Mouse (Mus musculus): Measurements from ENCODE around the gene Hgd.

The Hgd gene

GRCm38 (mm10) chr16:37654831-37655455, 75.0 kb downstream of the Hgd start:
- Histone ChIP-seq H3K36me3 (ENCODE audit: control insufficient read depth, insufficient read depth, low read length, poor library complexity, severe bottlenecking) (no peaks in the 10 kb centered on the region), H3K27me3 (ENCODE audit: control insufficient read depth, insufficient read depth, low read length, poor library complexity, severe bottlenecking) (no peaks in the 10 kb centered on the region)
- no peak for DNase-seq (ENCODE audit: low read depth, low spot score)

GRCm38 (mm10) chr16:37655756-37656347, 75.9 kb downstream of the Hgd start:
- no peaks in the 10 kb centered on the region for H3K36me3 ChIP-seq (ENCODE audit: control insufficient read depth, insufficient read depth, low read length, poor library complexity, severe bottlenecking)
- H3K27me3 ChIP-seq (ENCODE audit: control insufficient read depth, insufficient read depth, low read length, poor library complexity, severe bottlenecking): no peaks in the 10 kb centered on the region
- no peak for DNase-seq (ENCODE audit: low read depth, low spot score)

- no peak for DNase-seq (ENCODE audit: low read depth, low spot score)
- Histone ChIP-seq H3K36me3 (ENCODE audit: control insufficient read depth, insufficient read depth, low read length, poor library complexity, severe bottlenecking) (no peaks in the 10 kb centered on the region), H3K27me3 (ENCODE audit: control insufficient read depth, insufficient read depth, low read length, poor library complexity, severe bottlenecking) (no peaks in the 10 kb centered on the region)
Measured at GRCm38 (mm10) chr16:37656796-37657195, 76.8 kb downstream of the Hgd start.

- no peak for DNase-seq (ENCODE audit: low read depth, low spot score)
- no peaks in the 10 kb centered on the region for H3K27me3 ChIP-seq (ENCODE audit: control insufficient read depth, insufficient read depth, low read length, poor library complexity, severe bottlenecking)
- no peaks in the 10 kb centered on the region for H3K36me3 ChIP-seq (ENCODE audit: control insufficient read depth, insufficient read depth, low read length, poor library complexity, severe bottlenecking)
Measured at GRCm38 (mm10) chr16:37663643-37664459, 83.9 kb downstream of the Hgd start.

- Histone ChIP-seq H3K27me3 (ENCODE audit: control insufficient read depth, insufficient read depth, low read length, poor library complexity, severe bottlenecking) (no peaks in the 10 kb centered on the region), H3K36me3 (ENCODE audit: control insufficient read depth, insufficient read depth, low read length, poor library complexity, severe bottlenecking) (no peaks in the 10 kb centered on the region)
- no peak for DNase-seq (ENCODE audit: low read depth, low spot score)
Measured at GRCm38 (mm10) chr16:37665394-37665935, 85.5 kb downstream of the Hgd start.

GRCm38 (mm10) chr16:37670666-37671283, 90.8 kb downstream of the Hgd start:
- H3K36me3 ChIP-seq (ENCODE audit: control insufficient read depth, insufficient read depth, low read length, poor library complexity, severe bottlenecking): no peaks in the 10 kb centered on the region
- no peak for DNase-seq (ENCODE audit: low read depth, low spot score)
- H3K27me3 ChIP-seq (ENCODE audit: control insufficient read depth, insufficient read depth, low read length, poor library complexity, severe bottlenecking): no peaks in the 10 kb centered on the region

- no peaks in the 10 kb centered on the region for H3K36me3 ChIP-seq (ENCODE audit: control insufficient read depth, insufficient read depth, low read length, poor library complexity, severe bottlenecking)
- no peaks in the 10 kb centered on the region for H3K27me3 ChIP-seq (ENCODE audit: control insufficient read depth, insufficient read depth, low read length, poor library complexity, severe bottlenecking)
- no peak for DNase-seq (ENCODE audit: low read depth, low spot score)
Measured at GRCm38 (mm10) chr16:37675326-37675725, 95.4 kb downstream of the Hgd start.

- Histone ChIP-seq H3K27me3 (ENCODE audit: control insufficient read depth, insufficient read depth, low read length, poor library complexity, severe bottlenecking) (no peaks in the 10 kb centered on the region), H3K36me3 (ENCODE audit: control insufficient read depth, insufficient read depth, low read length, poor library complexity, severe bottlenecking) (no peaks in the 10 kb centered on the region)
- no peak for DNase-seq (ENCODE audit: low read depth, low spot score)
Measured at GRCm38 (mm10) chr16:37676024-37676676, 96.2 kb downstream of the Hgd start.

GRCm38 (mm10) chr16:37676677-37677072, 96.7 kb downstream of the Hgd start:
- Histone ChIP-seq H3K27me3 (ENCODE audit: control insufficient read depth, insufficient read depth, low read length, poor library complexity, severe bottlenecking) (no peaks in the 10 kb centered on the region), H3K36me3 (ENCODE audit: control insufficient read depth, insufficient read depth, low read length, poor library complexity, severe bottlenecking) (no peaks in the 10 kb centered on the region)
- DNase-seq (ENCODE audit: low read depth, low spot score): no peak

GRCm38 (mm10) chr16:37677586-37677985, 97.6 kb downstream of the Hgd start:
- no peaks in the 10 kb centered on the region for H3K27me3 ChIP-seq (ENCODE audit: control insufficient read depth, insufficient read depth, low read length, poor library complexity, severe bottlenecking)
- no peaks in the 10 kb centered on the region for H3K36me3 ChIP-seq (ENCODE audit: control insufficient read depth, insufficient read depth, low read length, poor library complexity, severe bottlenecking)
- no peak for DNase-seq (ENCODE audit: low read depth, low spot score)

- Histone ChIP-seq H3K36me3 (ENCODE audit: control insufficient read depth, insufficient read depth, low read length, poor library complexity, severe bottlenecking) (no peaks in the 10 kb centered on the region), H3K27me3 (ENCODE audit: control insufficient read depth, insufficient read depth, low read length, poor library complexity, severe bottlenecking) (no peaks in the 10 kb centered on the region)
- no peak for DNase-seq (ENCODE audit: low read depth, low spot score)
Measured at GRCm38 (mm10) chr16:37680216-37680615, 100.3 kb downstream of the Hgd start.

- no peaks in the 10 kb centered on the region for H3K36me3 ChIP-seq (ENCODE audit: control insufficient read depth, insufficient read depth, low read length, poor library complexity, severe bottlenecking)
- DNase-seq (ENCODE audit: low read depth, low spot score): no peak
- H3K27me3 ChIP-seq (ENCODE audit: control insufficient read depth, insufficient read depth, low read length, poor library complexity, severe bottlenecking): no peaks in the 10 kb centered on the region
Measured at GRCm38 (mm10) chr16:37680831-37681230, 100.9 kb downstream of the Hgd start.

Data from splenic B cell, adult 2 months (primary cell).